Mouse (Mus musculus): ENCODE measurements around the gene Gm10306. TPM values are rescaled to one million over a fixed set of nuclear protein-coding genes. Genes with fewer than 3 reads are reported as not detected.

The Gm10306 gene
- not detected in 2 replicates for polyA plus RNA-seq (2016; fragmentation: Nextera tagmentation; extraction: Ambion mirVana)

DNA sequence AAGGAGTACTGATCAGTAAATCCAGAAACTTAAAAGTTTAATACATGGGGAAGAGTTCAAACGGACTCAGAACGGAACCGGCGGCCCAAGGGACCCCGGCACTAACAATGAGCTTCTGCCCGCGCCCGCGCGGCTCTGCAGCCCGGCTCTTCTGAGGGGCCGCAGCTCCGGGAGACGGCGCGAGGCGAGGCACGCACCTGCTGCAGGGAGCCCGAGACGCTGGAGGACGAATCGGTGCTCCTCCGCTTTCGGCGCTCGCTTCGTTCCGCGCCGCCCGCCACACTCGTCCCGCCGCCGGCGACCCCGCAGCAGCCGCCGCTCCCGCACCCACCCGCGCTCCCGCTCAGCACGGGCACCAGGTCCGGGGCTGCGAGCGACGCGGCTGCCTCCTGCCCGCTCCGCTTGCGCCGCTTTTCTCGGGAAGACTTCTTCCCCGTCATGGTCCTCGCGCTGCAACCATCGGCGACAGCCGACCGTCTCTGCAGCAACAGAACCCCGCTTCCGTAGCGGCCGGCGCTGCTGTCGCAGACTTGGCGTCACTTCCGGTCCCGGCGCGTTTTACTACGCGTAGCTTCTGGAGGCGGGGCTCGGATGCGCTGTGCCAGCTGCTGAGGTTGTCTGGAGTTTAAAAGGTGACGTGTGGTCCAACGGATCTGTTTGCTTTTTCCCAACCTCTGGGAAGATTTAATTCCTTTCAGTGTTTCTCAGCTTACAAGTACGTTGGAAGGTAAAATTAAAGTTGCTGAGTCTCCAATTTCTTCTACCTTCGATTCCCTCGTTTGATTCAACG is at the start of gene Gm10306, which contains the start of gene Caap1:
Gm10306 (plus strand) TSS at position 282 of the 790 bp plus-strand sequence.
Caap1 (minus strand) TSS at position 532 of the 790 bp plus-strand sequence.
- 2% methylated on average over 83 of the region's 83 CpGs for WGBS
- Histone ChIP-seq H3K36me3 (replicated peaks) (no peaks in the 10 kb centered on the region), H3K27me3 (ENCODE audit: poor library complexity, severe bottlenecking) (no peaks in the 10 kb centered on the region), H3K27ac (peak within 1 kb of the TSS; percentile 90), H3K4me3 (peak within 1 kb of the TSS; percentile 94), H3K9me3 (no peaks in the 10 kb centered on the region), H3K4me1 (peaks cover 19% of the 10 kb centered on the region)
- DNase-seq (ENCODE audit: extremely low spot score, low spot score), result peak; percentile 96

- Histone ChIP-seq H3K4me3 (no peak overlapping the region), H3K36me3 (replicated peaks) (peaks cover 38% of the 10 kb centered on the region), H3K4me1 (no peaks in the 10 kb centered on the region), H3K27me3 (ENCODE audit: poor library complexity, severe bottlenecking) (no peaks in the 10 kb centered on the region), H3K27ac (no peak overlapping the region), H3K9me3 (no peaks in the 10 kb centered on the region; the same call in 1 of the 2 replicates)
- DNase-seq (ENCODE audit: extremely low spot score, low spot score), result no peak
- 74% methylated on average over 3 of the region's 3 CpGs for WGBS
Measured at GRCm38 (mm10) chr4:94515366-94515765, 41.0 kb upstream of the Gm10306 start.

GRCm38 (mm10) chr4:94517631-94518030 is 38.7 kb upstream of the Gm10306 start:
- DNase-seq (ENCODE audit: extremely low spot score, low spot score), result no peak
- Histone ChIP-seq H3K4me1 (no peaks in the 10 kb centered on the region), H3K27me3 (ENCODE audit: poor library complexity, severe bottlenecking) (no peaks in the 10 kb centered on the region), H3K27ac (no peak overlapping the region), H3K9me3 (no peaks in the 10 kb centered on the region; the same call in 1 of the 2 replicates), H3K4me3 (no peak overlapping the region), H3K36me3 (replicated peaks) (peaks cover 22% of the 10 kb centered on the region)
- WGBS, result 70% methylated on average over 4 of the region's 4 CpGs

GRCm38 (mm10) chr4:94523321-94523720 is 33.0 kb upstream of the Gm10306 start:
- Histone ChIP-seq H3K9me3 (no peaks in the 10 kb centered on the region), H3K4me1 (no peaks in the 10 kb centered on the region), H3K27me3 (ENCODE audit: poor library complexity, severe bottlenecking) (no peaks in the 10 kb centered on the region), H3K27ac (no peak overlapping the region), H3K36me3 (replicated peaks) (peaks cover 3% of the 10 kb centered on the region; the same call in 1 of the 2 replicates), H3K4me3 (no peak overlapping the region)
- DNase-seq (ENCODE audit: extremely low spot score, low spot score), result no peak

DNA sequence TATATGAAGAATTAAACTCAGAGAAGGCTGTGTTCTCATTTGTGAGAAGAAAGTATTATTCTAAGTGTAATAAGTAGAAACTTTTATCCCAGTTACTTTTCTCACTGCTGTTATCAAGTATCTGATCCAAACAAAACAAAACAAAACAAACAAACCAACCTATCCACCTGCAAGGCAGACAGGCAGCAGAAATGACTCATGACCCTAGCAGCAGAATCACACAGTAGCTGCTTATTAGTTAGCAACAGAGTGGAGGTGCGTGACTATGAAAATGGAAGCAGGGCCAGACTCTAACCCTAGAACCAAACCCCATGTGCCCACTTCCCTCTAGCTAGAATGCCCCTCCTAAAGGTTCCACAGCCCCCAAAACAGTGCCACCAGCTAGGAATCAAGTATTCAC is 26.9 kb upstream of the Gm10306 start:
- no peak for DNase-seq (ENCODE audit: extremely low spot score, low spot score)
- Histone ChIP-seq H3K9me3 (no peaks in the 10 kb centered on the region), H3K4me3 (no peak overlapping the region), H3K4me1 (no peaks in the 10 kb centered on the region), H3K27me3 (ENCODE audit: poor library complexity, severe bottlenecking) (no peaks in the 10 kb centered on the region), H3K27ac (no peak overlapping the region), H3K36me3 (replicated peaks) (peaks cover 6% of the 10 kb centered on the region)
- 97% methylated on average over 1 of the region's 1 CpGs for WGBS

- no peaks in the 10 kb centered on the region for H3K27me3 ChIP-seq (ENCODE audit: poor library complexity, severe bottlenecking)
- H3K4me3 ChIP-seq, result no peak overlapping the region
- no peak for DNase-seq (ENCODE audit: extremely low spot score, low spot score)
- H3K9me3 ChIP-seq, result no peaks in the 10 kb centered on the region
- H3K4me1 ChIP-seq, result no peaks in the 10 kb centered on the region
- no peak overlapping the region for H3K27ac ChIP-seq
- H3K36me3 ChIP-seq (replicated peaks), result peaks cover 28% of the 10 kb centered on the region
Measured at GRCm38 (mm10) chr4:94533205-94533604, 23.1 kb upstream of the Gm10306 start.

- H3K27me3 ChIP-seq (ENCODE audit: poor library complexity, severe bottlenecking), result no peaks in the 10 kb centered on the region
- no peak for DNase-seq (ENCODE audit: extremely low spot score, low spot score)
- no peak overlapping the region for H3K4me3 ChIP-seq
- no peaks in the 10 kb centered on the region for H3K4me1 ChIP-seq
- H3K9me3 ChIP-seq, result no peaks in the 10 kb centered on the region
- no peak overlapping the region for H3K27ac ChIP-seq
- H3K36me3 ChIP-seq (replicated peaks), result peaks cover 90% of the 10 kb centered on the region
- WGBS, result 93% methylated on average over 4 of the region's 4 CpGs
Measured at GRCm38 (mm10) chr4:94543041-94543440, 13.3 kb upstream of the Gm10306 start.

DNA sequence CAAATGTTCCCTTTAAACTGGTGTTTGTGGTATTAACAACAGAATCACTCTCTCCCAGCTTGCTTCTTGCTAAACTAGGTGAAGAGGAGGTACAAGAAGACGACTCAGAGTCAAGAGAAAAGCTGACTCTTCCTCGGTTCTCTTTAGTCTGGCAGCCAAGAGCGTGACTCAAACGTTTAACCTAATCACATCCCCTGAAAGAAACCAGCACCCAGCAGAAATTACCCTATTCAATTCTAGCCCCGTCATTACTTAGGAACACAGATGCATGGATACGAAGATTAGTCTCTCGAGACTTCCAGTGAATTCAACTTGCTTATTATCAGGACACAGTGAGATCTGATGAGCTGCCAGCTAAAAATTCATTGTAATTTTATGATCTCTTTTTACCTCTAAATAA is 12.0 kb upstream of the Gm10306 start:
- Histone ChIP-seq H3K9me3 (no peaks in the 10 kb centered on the region), H3K4me1 (no peaks in the 10 kb centered on the region), H3K27me3 (ENCODE audit: poor library complexity, severe bottlenecking) (no peaks in the 10 kb centered on the region), H3K27ac (no peak overlapping the region), H3K36me3 (replicated peaks) (peaks cover 84% of the 10 kb centered on the region), H3K4me3 (no peak overlapping the region)
- 85% methylated on average over 7 of the region's 7 CpGs for WGBS
- no peak for DNase-seq (ENCODE audit: extremely low spot score, low spot score)

DNA sequence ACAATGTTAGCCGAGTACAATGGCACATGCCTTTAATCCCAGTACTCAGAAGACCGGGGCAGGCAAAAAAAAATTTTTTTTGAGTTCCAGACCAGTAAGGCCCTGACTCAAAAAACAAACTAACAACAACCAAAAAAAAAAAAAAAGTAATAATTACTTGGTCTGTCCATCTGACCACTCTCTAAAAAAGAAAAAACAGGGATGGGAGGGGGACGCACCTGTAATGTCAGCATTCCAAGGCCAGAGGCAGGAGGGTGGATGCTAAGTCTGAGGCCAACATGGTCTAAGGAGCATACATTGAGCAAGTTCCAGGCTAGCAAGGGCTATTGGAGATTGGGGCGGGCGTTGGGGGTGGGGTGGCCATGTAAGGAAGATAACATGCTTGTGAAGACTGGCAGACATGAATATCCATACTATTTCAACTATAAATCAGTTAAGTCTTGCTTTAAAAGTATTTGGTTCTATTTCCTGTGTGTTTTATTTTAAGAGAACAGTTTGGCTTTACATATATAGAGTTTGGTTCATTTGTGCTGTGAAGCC is 1.3 kb upstream of the Gm10306 start:
- no peak for DNase-seq (ENCODE audit: extremely low spot score, low spot score)
- Histone ChIP-seq H3K27ac (no peak overlapping the region), H3K4me3 (peak overlapping the region; percentile 94; the same call in 1 of the 2 replicates), H3K27me3 (ENCODE audit: poor library complexity, severe bottlenecking) (no peaks in the 10 kb centered on the region), H3K36me3 (replicated peaks) (peaks cover 7% of the 10 kb centered on the region; the same call in 1 of the 2 replicates), H3K4me1 (peaks cover 19% of the 10 kb centered on the region), H3K9me3 (no peaks in the 10 kb centered on the region)
- WGBS, result 93% methylated on average over 5 of the region's 5 CpGs

DNA sequence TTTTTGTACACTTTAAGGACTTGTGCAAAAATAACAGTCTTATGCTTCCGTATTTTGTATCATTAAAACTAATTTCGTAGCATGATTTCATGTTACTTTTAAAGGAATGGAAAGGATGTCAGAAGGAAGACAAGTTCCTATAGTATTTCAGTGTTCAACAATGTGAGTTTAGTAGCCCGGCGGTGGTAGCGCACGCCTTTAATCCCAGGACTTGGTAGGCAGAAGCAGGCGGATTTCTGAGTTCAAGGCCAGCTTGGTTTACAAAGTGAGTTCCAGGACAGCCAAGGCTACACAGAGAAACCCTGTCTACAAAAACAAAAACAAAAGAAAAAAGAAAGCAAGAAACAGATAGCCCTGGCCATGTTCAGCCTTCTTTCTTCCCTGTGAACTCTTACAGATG is 799 bp downstream of the Gm10306 start:
- Histone ChIP-seq H3K4me1 (peaks cover 19% of the 10 kb centered on the region), H3K27ac (peak overlapping the region; percentile 90), H3K4me3 (peak overlapping the region; percentile 94), H3K9me3 (no peaks in the 10 kb centered on the region), H3K36me3 (replicated peaks) (no peaks in the 10 kb centered on the region), H3K27me3 (ENCODE audit: poor library complexity, severe bottlenecking) (no peaks in the 10 kb centered on the region)
- DNase-seq (ENCODE audit: extremely low spot score, low spot score), result no peak
- 75% methylated on average over 7 of the region's 7 CpGs for WGBS

GRCm38 (mm10) chr4:94559266-94559665 is 2.9 kb downstream of the Gm10306 start:
- no peaks in the 10 kb centered on the region for H3K9me3 ChIP-seq
- no peaks in the 10 kb centered on the region for H3K36me3 ChIP-seq (replicated peaks)
- 43% methylated on average over 2 of the region's 2 CpGs for WGBS
- no peak overlapping the region for H3K4me3 ChIP-seq
- H3K4me1 ChIP-seq, result peaks cover 19% of the 10 kb centered on the region
- H3K27me3 ChIP-seq (ENCODE audit: poor library complexity, severe bottlenecking), result no peaks in the 10 kb centered on the region
- DNase-seq (ENCODE audit: extremely low spot score, low spot score), result no peak
- no peak overlapping the region for H3K27ac ChIP-seq

DNA sequence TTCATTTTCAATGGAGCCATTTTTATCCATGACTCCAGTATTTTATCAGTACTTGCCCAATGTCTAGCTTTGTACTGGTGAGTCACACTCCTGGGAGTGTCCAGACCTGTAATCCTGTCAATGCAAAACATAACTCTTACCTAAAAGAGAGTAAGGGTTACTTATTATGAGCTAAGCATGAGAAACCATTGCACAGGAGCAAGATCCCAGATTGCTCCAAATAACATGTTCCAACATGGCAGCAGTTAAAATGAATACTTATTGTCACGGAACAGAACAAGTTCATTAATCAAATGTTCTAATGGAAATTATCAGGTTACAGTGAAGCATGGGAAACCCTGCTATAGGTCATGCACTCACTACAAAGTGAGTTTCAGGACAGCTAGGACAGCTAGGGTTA is 4.0 kb downstream of the Gm10306 start:
- peaks cover 14% of the 10 kb centered on the region for H3K4me1 ChIP-seq
- DNase-seq (ENCODE audit: extremely low spot score, low spot score), result no peak
- H3K27ac ChIP-seq, result no peak overlapping the region
- no peaks in the 10 kb centered on the region for H3K9me3 ChIP-seq
- no peaks in the 10 kb centered on the region for H3K27me3 ChIP-seq (ENCODE audit: poor library complexity, severe bottlenecking)
- no peaks in the 10 kb centered on the region for H3K36me3 ChIP-seq (replicated peaks)
- 90% methylated on average over 1 of the region's 1 CpGs for WGBS
- no peak overlapping the region for H3K4me3 ChIP-seq

GRCm38 (mm10) chr4:94561954-94562648 is 5.8 kb downstream of the Gm10306 start:
- no peak overlapping the region for H3K27ac ChIP-seq
- peaks cover 9% of the 10 kb centered on the region for H3K4me1 ChIP-seq
- peaks cover 6% of the 10 kb centered on the region for H3K36me3 ChIP-seq (replicated peaks)
- 85% methylated on average over 7 of the region's 7 CpGs for WGBS
- DNase-seq (ENCODE audit: extremely low spot score, low spot score), result no peak
- H3K9me3 ChIP-seq, result no peaks in the 10 kb centered on the region
- H3K4me3 ChIP-seq, result no peak overlapping the region
- H3K27me3 ChIP-seq (ENCODE audit: poor library complexity, severe bottlenecking), result no peaks in the 10 kb centered on the region

All from forebrain, embryonic 10.5 days (tissue).